Mouse (Mus musculus) liver, adult 2 months (tissue): ENCODE results near the gene Bhlha9.

ENCODE experiments used
- CTCF ChIP-seq: fragments of 200-500 bp; IDR thresholded peaks from 2 replicates; pipeline ENCODE4 v1.5.1; 2011; ENCODE audit warnings: low read depth, low read length, control low read depth
- POLR2A ChIP-seq: fragments of 200-500 bp; IDR thresholded peaks from 2 replicates; pipeline ENCODE4 v1.6.1; 2011; ENCODE audit warnings: low read length, control low read depth; ENCODE audit not compliant: insufficient read depth; ENCODE audit errors: extremely low read depth

DNA sequence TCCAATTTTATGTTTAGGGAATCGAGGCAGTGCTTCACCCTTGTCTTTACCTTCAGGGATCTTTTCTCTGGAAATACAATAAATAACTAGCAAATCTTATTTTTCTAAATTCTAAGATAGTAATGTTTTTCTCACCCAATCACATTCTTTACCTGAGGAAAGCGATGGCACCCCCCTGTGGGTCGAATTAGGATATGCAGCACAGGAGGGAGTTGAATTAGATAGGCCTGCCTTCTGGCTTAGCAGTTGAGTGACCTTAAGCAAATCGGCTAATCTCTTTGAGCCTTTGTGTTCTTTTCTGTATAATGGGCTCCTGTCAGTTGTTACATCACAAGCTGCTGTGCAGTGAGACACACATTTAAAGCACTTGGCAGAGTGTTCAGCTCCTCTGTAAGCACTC lies 2.4 kb downstream of the Bhlha9 start:
- TF ChIP-seq CTCF (no peak), POLR2A (no peak)
